Mouse (Mus musculus) lung, adult 2 months (tissue): Measurements from ENCODE around the gene Mrpl4.

Source experiments
- CTCF ChIP-seq: fragments of 200-500 bp; IDR thresholded peaks from 2 replicates; pipeline ENCODE4 v1.5.1; 2011; ENCODE audit warnings: mild to moderate bottlenecking, low read length, control low read depth; ENCODE audit not compliant: insufficient read depth
- POLR2A ChIP-seq: fragments of 200-500 bp; IDR thresholded peaks from 2 replicates; pipeline ENCODE4 v1.6.1; 2011; ENCODE audit warnings: low read depth, mild to moderate bottlenecking, control low read depth, low read length, borderline replicate concordance; ENCODE audit errors: extremely low read depth

DNA sequence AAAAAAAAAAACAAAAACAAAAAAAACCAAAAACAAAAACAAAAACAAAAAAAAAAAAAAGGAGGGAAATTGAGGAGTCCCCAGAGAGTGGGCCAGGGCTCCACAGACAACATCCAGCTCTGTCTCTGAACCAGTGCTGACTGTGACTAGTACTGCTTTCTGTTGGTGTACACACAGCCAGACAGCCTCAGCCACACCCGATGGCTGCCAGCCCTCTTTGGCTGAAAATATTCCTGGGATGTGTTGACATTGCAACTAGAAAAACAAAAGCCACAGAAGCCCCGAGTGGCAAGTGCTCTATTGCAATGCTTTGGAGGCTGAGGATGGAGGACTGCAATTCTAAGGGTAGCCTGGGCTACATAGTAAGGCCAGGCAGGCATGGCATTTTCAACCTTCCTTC, 7.8 kb downstream of the Mrpl4 start:
- TF ChIP-seq CTCF (no peak), POLR2A (no peak)
